22 mouse cellular contexts compared by ENCODE assay signal in the genomic region with DNA sequence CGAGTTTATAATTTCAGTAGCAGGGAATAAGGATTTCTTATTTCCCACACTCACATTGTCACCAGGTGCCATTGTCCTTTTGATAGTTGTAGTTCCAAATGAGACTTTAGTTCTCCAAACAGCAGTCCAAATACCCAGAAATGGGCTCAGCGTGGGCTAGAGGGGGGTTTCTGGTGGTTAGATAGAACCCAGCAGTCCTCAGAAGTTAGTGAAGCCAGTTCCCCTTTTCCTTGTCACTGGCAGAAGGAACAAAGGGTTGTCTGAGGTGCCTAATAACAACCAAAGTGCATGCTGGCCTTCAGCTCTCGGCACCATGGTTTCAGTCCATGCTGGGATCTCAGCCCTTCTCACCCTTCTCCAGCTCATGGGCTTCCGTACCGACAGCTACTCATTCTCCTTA.
A peak's percentile ranks its signal among the peaks of the same experiment; 100 is the strongest.
DNase-seq lines count a peak whose midpoint lies in the region; ATAC-seq and TF ChIP-seq lines count a peak whose summit lies in the region.
"Had no signal": no experiment of that assay in that cellular context is flagged by ENCODE, and none has a peak within 500 bp of the region (broad histone marks: within the 10 kb centered on the region; RNA-seq: fewer than 3 reads in every experiment).

No protein-coding gene starts in this region.

- 86% methylated on average over 5 of the region's 5 CpGs for WGBS in embryonic facial prominence, embryonic 10.5 days

- H3K4me1 ChIP-seq in MEL (ENCODE audit: control insufficient read depth in 1 of 2, insufficient read depth in 2 of 2, low read length in 2 of 2), result peaks cover 3 to 11% of the 10 kb centered on the region in 2 experiments; a peak in 3 of 4 replicates
- H3K4me1 ChIP-seq in embryonic facial prominence, embryonic 10.5 days, result 0 out of 2 replicates have a peak, but pooled peaks cover 2% of the 10 kb centered on the region
- H3K4me1 ChIP-seq: embryonic facial prominence, embryonic 12.5 days; forebrain, embryonic 10.5 days; forebrain, embryonic 12.5 days had no signal

- H3K79me2 ChIP-seq in MEL (ENCODE audit: control insufficient read depth, insufficient read depth, low read length, poor library complexity), result no peaks in the 10 kb centered on the region

- no peak overlapping the region for H3K9ac ChIP-seq in MEL (ENCODE audit: control insufficient read depth, low read depth, low read length, poor library complexity, severe bottlenecking)
- H3K9ac ChIP-seq: embryonic facial prominence, embryonic 12.5 days; forebrain, embryonic 12.5 days had no signal

- ATAC-seq in granulocyte monocyte progenitor cell, adult 5-6 weeks (replicated peaks; ENCODE audit: poor library complexity, severe bottlenecking), result peak; percentile 78
- peak; percentile 68; the same call in 1 of the 2 replicates for ATAC-seq in megakaryocyte, adult 5-6 weeks (ENCODE audit: poor library complexity, severe bottlenecking)
- no peak for ATAC-seq in inflammation-experienced regulatory T-cells, adult 6 months
- ATAC-seq: forebrain, embryonic 14.5 days; forebrain, embryonic 16.5 days had no signal

- H3K27ac ChIP-seq in MEL (ENCODE audit: control insufficient read depth, low read depth, low read length), result no peak overlapping the region
- H3K27ac ChIP-seq in embryonic facial prominence, embryonic 10.5 days (replicated peaks), result no peak overlapping the region
- H3K27ac ChIP-seq: embryonic facial prominence, embryonic 12.5 days; forebrain, embryonic 10.5 days; forebrain, embryonic 12.5 days had no signal

- no peak for TF ChIP-seq POLR2A in MEL (IDR thresholded peaks at IDR 0.05; ENCODE audit: control insufficient read depth in 1 of 2, insufficient read depth in 1 of 2, low read depth in 1 of 2, low read length in 2 of 2, poor library complexity in 1 of 2)

- DNase-seq in MEL (ENCODE audit: low read depth, low spot score) (peak; percentile 68), MEL-GATA-1-ER (ENCODE audit: extremely low read depth, low read depth) (peak; percentile 83)
- no peak for DNase-seq in embryonic facial prominence, embryonic 10.5 days (ENCODE audit: low spot score)
- DNase-seq in urinary bladder, postnatal 10 days (ENCODE audit: low spot score), result no peak
- DNase-seq in cerebellum, adult 9-11 months, result no peak
- DNase-seq: adrenal gland, adult 2 months; adrenal gland, postnatal 10 days; adrenal gland, postnatal 25 days; cerebellum, adult 11 months; cerebellum, adult 18-20 months; cerebellum, adult 8-10 months; cerebellum, postnatal 10 days; cerebellum, postnatal 25 days; embryo, embryonic 11 days had no signal

- no peaks in the 10 kb centered on the region for H3K9me3 ChIP-seq in MEL (replicated peaks; ENCODE audit: insufficient read depth, low read length)
- H3K9me3 ChIP-seq in embryonic facial prominence, embryonic 10.5 days, result peaks cover 3% of the 10 kb centered on the region; the same call in 1 of the 2 replicates
- H3K9me3 ChIP-seq: embryonic facial prominence, embryonic 12.5 days had no signal

- no peak for TF ChIP-seq CTCF in MEL (IDR thresholded peaks at IDR 0.05 in 2 of 3, conservative IDR thresholded peaks at IDR 0.05 in 1 of 3; ENCODE audit: control insufficient read depth in 1 of 3, insufficient read depth in 1 of 3, low read depth in 2 of 3, low read length in 3 of 3, poor library complexity in 1 of 3, severe bottlenecking in 1 of 3)

- no peak for TF ChIP-seq RAD21 in MEL (IDR thresholded peaks at IDR 0.05; ENCODE audit: low read depth, low read length)

- peaks cover 0 to 10% of the 10 kb centered on the region in 2 experiments; a peak in 2 of 4 replicates for H3K36me3 ChIP-seq in MEL (ENCODE audit: control insufficient read depth in 1 of 2, insufficient read depth in 2 of 2, low read length in 2 of 2)
- no peaks in the 10 kb centered on the region for H3K36me3 ChIP-seq in embryonic facial prominence, embryonic 10.5 days (replicated peaks)
- H3K36me3 ChIP-seq: embryonic facial prominence, embryonic 12.5 days; forebrain, embryonic 10.5 days; forebrain, embryonic 12.5 days had no signal

- TF ChIP-seq EP300 in MEL (IDR thresholded peaks at IDR 0.05; ENCODE audit: low read depth in 1 of 2, low read length in 2 of 2), result no peak; a peak in 1 of 4 replicates

- 0 out of 4 replicates have a peak, but pooled peaks cover 0 to 2% of the 10 kb centered on the region in 2 experiments for H3K27me3 ChIP-seq in MEL (ENCODE audit: control insufficient read depth in 1 of 2, insufficient read depth in 2 of 2, low read length in 2 of 2)
- no peaks in the 10 kb centered on the region for H3K27me3 ChIP-seq in embryonic facial prominence, embryonic 10.5 days (replicated peaks; ENCODE audit: low read depth, poor library complexity, severe bottlenecking)
- H3K27me3 ChIP-seq: embryonic facial prominence, embryonic 12.5 days; forebrain, embryonic 12.5 days had no signal

- H3K4me3 ChIP-seq in MEL (ENCODE audit: control insufficient read depth in 1 of 2, insufficient read depth in 1 of 2, low read depth in 2 of 2, low read length in 2 of 2), result no peak overlapping the region
- no peak overlapping the region for H3K4me3 ChIP-seq in embryonic facial prominence, embryonic 10.5 days
- H3K4me3 ChIP-seq: embryonic facial prominence, embryonic 12.5 days; forebrain, embryonic 10.5 days; forebrain, embryonic 12.5 days had no signal

TF ChIP-seq in MEL, 35 proteins besides CTCF, POLR2A, EP300 and RAD21:
- TF ChIP-seq MYB (IDR thresholded peaks at IDR 0.05; ENCODE audit: low read depth, low read length), result no peak
- TF ChIP-seq CHD1 (IDR thresholded peaks at IDR 0.05; ENCODE audit: low read depth, low read length), result no peak
- TF ChIP-seq TCF12 (IDR thresholded peaks at IDR 0.05; ENCODE audit: low read depth, low read length), result no peak
- no peak for TF ChIP-seq MAFK (IDR thresholded peaks at IDR 0.05; ENCODE audit: borderline replicate concordance, low read depth, low read length)
- no peak for TF ChIP-seq MXI1 (IDR thresholded peaks at IDR 0.05; ENCODE audit: low read depth, low read length)
- no peak for TF ChIP-seq MEF2A (IDR thresholded peaks at IDR 0.05; ENCODE audit: extremely low read depth, insufficient replicate concordance, low read depth, low read length, poor library complexity, severe bottlenecking)
- TF ChIP-seq KAT2A (conservative IDR thresholded peaks at IDR 0.05; ENCODE audit: low read depth, low read length), result no peak
- no peak for TF ChIP-seq CHD2 (IDR thresholded peaks at IDR 0.05; ENCODE audit: low read length)
- TF ChIP-seq ELF1 (IDR thresholded peaks at IDR 0.05; ENCODE audit: low read depth, low read length), result no peak
- no peak for TF ChIP-seq POLR2AphosphoS2 (IDR thresholded peaks at IDR 0.05; ENCODE audit: low read length)
- no peak; the same call in 1 of the 2 replicates for TF ChIP-seq SMC3 (IDR thresholded peaks at IDR 0.05; ENCODE audit: low read depth, low read length)
- no peak for TF ChIP-seq ETS1 (IDR thresholded peaks at IDR 0.05; ENCODE audit: low read depth, low read length)
- no peak for TF ChIP-seq RCOR1 (IDR thresholded peaks at IDR 0.05; ENCODE audit: low read depth, low read length)
- no peak for TF ChIP-seq TAL1 (IDR thresholded peaks at IDR 0.05; ENCODE audit: low read length)
- no peak for TF ChIP-seq ZKSCAN1 (IDR thresholded peaks at IDR 0.05; ENCODE audit: low read depth, low read length)
- no peak for TF ChIP-seq GATA1 (IDR thresholded peaks at IDR 0.05; ENCODE audit: low read depth, low read length)
- TF ChIP-seq E2F4 (IDR thresholded peaks at IDR 0.05; ENCODE audit: borderline replicate concordance, low read depth, low read length), result no peak
- no peak for TF ChIP-seq USF2 (IDR thresholded peaks at IDR 0.05; ENCODE audit: borderline replicate concordance in 1 of 2, insufficient read depth in 1 of 2, low read depth in 1 of 2, low read length in 2 of 2)
- no peak for TF ChIP-seq USF1 (IDR thresholded peaks at IDR 0.05; ENCODE audit: low read depth, low read length)
- no peak for TF ChIP-seq ZNF384 (IDR thresholded peaks at IDR 0.05; ENCODE audit: low read depth, low read length)

Comparison
In these comparisons a context has a peak if more than half of its experiments do, and no peak if none do; other contexts are left out.
1. DNase-seq: peak in MEL (single experiment) and MEL-GATA-1-ER (single experiment); none in embryonic facial prominence, embryonic 10.5 days (single experiment), urinary bladder, postnatal 10 days (single experiment) and cerebellum, adult 9-11 months (single experiment).